Mouse (Mus musculus) B cell, adult 67 days (primary cell): Measurements from ENCODE around the gene Lif. TPM values are rescaled to one million over a fixed set of nuclear protein-coding genes. Genes with fewer than 3 reads are reported as not detected.

Experiments used
- total RNA-seq, 2 experiments: library from RNA; stranded (reverse); gene quantifications; 4 replicates each; pipeline ENCODE4 v1.2.4; 2023

Gene Lif
- total RNA-seq, result not detected

GRCm38 (mm10) chr11:4256846-4257607, at the start of gene Lif:
Gene Lif (plus strand): TSS chr11:4257557.

GRCm38 (mm10) chr11:4217914-4218629, 39.3 kb upstream of the Lif start, which contains the start of gene Castor1:
Gene Castor1 (plus strand): TSS chr11:4218225.

GRCm38 (mm10) chr11:4235665-4236545, 21.5 kb upstream of the Lif start, which contains the start of gene Osm:
Gene Osm (plus strand): TSS chr11:4236420.

Other genes starting within 250 kb of the Lif start
- gene Sec14l4, start 226.1 kb upstream of the Lif start, total RNA-seq, result not detected
- gene Sec14l3, start 192.7 kb upstream of the Lif start, total RNA-seq, result not detected
- 1 to 10 TPM; 1.9 to 4.8 TPM for gene Mtfp1, start 162.1 kb upstream of the Lif start, total RNA-seq
- 1 to 10 TPM; 1.1 to 1.4 TPM for gene Sec14l2, start 134.1 kb upstream of the Lif start, total RNA-seq
- gene Rnf215, start 122.4 kb upstream of the Lif start, total RNA-seq, result 10 to 100 TPM; 33.9 to 34.8 TPM
- 1 to 10 TPM; 5.9 to 10.0 TPM for gene Ccdc157, start 97.3 kb upstream of the Lif start, total RNA-seq
- 10 to 100 TPM; 59.4 to 78.9 TPM for gene Sf3a1, start 97.2 kb upstream of the Lif start, total RNA-seq
- 10 to 100 TPM; 35.2 to 48.3 TPM for gene Tbc1d10a, start 70.8 kb upstream of the Lif start, total RNA-seq
- 1 to 10 TPM; 2.3 to 3.0 TPM for gene Castor1, start 39.3 kb upstream of the Lif start, total RNA-seq
- 1 to 10 TPM; 4.4 to 8.0 TPM for gene Osm, start 21.1 kb upstream of the Lif start, total RNA-seq
- 1 to 10 TPM; 1.2 to 5.0 TPM for gene Hormad2, start 183.5 kb downstream of the Lif start, total RNA-seq